Mouse (Mus musculus) T-helper 17 cell (primary cell): ENCODE data around the gene Gm3512.
"Not testable (repeated sequence)": the region's sequence is repeated elsewhere in the genome, so short reads cannot be mapped to it uniquely, and the experiment has no call there.

ENCODE experiments used
- in situ Hi-C, 2 experiments: fragments of 300-600 bp; cut with MboI, MseI; formaldehyde crosslinking; loops; 1 replicate in 1 of 2; 2 replicates in 1 of 2; pipeline ENCODE4 v1.15.1; 2025; ENCODE audit warnings: high pct_unique_total_duplicates in 2 of 2

The Gm3512 gene

GRCm38 (mm10) chr14:7174483-7174971 is at the start of gene Gm3512:
TSS of gene Gm3512 (minus strand) at chr14:7174533.
- in situ Hi-C loops, result not testable (repeated sequence)

- in situ Hi-C loops, result not testable (repeated sequence)
Observed at GRCm38 (mm10) chr14:7200070-7200469, 25.7 kb upstream of the Gm3512 start.

- in situ Hi-C loops, result loop anchor here (5.0 to 10.0 kb wide), 2 partner anchors 70 to 72 kb away; partner anchors contain the start of gene Gm6676 (in 1 of the 2)
Observed at GRCm38 (mm10) chr14:7194440-7194839, 20.1 kb upstream of the Gm3512 start, which contains the start of gene Gm16434. TSS of gene Gm16434 (minus strand) at chr14:7194540.

GRCm38 (mm10) chr14:7125312-7125711 is 49.0 kb downstream of the Gm3512 start, which contains the start of gene Gm6676:
TSS of gene Gm6676 (minus strand) at chr14:7125412.
- in situ Hi-C loops, result loop anchor here in 1 of 2 experiments (10.0 kb wide), 1 partner anchor 69 kb away; the partner anchor contains the start of gene Gm16434

- in situ Hi-C loops, result not testable (repeated sequence)
Observed at GRCm38 (mm10) chr14:7105124-7105802, 69.1 kb downstream of the Gm3512 start.
